Mouse (Mus musculus) spleen, postnatal 10 days (tissue): Measurements from ENCODE around the gene Fsip1.

Experiments
- DNase-seq, 2 experiments: peaks; one replicate each; pipeline ENCODE4 v3.0.0; 2021 to 2022; ENCODE audit warnings: low spot score in 2 of 2

Fsip1 gene

DNA sequence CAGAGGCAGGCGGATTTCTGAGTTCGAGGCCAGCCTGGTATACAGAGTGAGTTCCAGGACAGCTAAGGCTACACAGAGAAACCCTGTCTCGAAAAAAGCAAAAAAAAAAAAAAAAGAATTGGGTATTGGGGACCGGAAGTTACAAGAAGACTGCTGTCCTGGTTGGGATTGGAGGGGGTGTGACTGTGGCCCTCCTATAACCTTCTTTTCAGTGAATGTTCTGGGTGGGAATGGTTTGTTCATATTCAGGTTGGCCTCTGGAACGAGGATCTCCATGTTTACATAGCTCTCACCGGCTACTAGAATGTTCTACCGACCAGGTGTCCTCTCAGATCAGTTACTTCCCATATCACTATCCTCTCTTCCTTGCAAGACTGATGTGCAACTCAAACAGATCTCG lies 328 bp upstream of the Fsip1 start:
- no peak for DNase-seq

DNA sequence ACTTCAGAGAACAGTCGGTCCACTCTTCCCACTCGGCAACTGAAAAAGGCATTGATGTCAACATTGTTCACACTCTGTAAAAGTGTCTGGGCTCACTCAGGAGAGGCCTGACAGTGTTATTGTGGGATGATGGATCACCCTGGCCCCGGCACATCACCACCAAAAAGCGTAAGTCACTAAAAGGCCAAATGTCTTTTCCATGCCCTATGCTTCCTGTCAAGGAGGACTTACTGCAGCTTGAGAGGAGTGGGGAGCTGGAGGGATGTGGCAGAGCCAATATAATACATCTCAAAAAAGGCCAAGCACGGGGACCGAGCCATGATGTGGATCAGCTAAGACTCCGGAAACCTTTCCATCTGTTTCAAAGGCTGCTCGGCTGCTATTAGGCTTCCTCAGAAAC lies 2.2 kb downstream of the Fsip1 start:
- DNase-seq, result no peak

DNA sequence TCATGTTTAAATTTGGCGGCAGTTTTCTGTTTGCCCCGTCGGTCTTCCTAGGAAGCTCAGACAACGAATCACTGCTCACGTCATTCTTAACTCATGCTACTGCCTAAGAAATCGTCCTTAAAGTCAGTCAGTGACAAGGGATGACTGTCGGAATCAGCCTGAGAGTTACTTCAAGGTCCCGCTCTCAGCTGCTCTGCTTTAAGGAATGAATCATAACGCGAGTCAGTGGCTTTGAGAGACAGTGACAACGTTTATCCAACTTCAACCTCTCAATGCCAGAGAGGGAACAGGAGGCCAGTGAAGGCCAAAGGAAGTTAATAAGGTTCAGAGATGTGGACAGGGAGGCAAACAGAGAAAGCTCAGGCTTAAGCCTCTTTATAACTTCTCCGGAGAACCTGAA lies 7.8 kb downstream of the Fsip1 start:
- DNase-seq, result no peak

DNA sequence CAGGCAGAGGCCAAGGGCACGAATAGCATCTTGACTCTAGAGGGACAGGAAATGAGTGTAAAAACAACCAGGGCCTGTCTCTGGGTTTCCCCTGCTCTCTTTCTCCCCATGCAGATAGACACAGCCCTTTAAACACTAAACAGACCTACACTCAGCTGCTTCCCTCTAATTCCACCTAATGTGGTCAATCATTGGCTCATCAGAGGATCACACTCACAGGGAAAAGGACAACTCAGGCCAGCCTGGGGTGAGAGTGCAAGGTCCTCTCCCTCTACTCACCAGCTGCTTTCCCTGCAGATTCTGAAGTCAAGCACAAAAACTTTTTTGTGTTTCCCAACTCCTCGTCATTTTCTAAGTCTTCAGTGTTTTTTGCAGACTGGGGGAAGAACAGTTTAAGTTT lies 8.8 kb downstream of the Fsip1 start:
- no peak for DNase-seq

DNA sequence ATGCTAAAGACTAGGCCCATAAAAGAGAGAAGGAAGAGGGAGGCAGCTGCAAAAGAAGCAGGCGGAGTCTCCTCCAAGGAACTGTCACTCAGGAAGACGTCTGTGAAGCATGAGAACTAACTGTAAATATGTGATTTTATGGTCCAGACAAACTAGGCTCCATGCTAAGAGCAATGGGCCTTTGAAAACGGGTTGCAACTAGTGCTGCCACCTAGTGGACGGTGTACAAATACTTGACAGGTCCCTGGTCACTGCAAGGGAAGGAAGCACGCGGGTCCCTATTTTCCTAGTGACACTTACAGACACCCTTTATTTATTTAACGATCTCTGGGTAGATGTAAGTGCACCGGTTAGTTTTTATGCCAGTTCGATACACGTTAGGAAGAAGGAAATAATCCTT lies 10.9 kb downstream of the Fsip1 start:
- peak; percentile 38 to 81 for DNase-seq

DNA sequence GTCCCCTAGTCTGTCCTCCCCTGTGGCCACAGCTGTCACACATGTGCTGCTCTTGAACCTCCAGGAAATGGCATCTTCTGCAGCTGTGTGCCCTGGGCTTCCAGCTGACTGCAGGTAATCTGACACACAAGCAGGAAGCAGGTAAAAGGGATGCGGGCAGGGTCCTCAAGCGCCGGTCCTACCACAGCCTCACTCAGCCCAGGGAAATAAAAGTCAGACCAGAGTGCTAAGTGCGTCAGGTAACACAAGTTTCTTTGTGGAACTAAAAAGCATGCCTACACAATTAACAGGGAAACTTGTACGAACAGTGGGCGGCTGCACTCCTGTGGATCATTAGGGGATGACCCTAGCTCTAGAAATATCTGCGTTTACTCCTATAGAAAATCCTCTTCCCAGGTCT lies 20.6 kb downstream of the Fsip1 start:
- DNase-seq, result no peak

DNA sequence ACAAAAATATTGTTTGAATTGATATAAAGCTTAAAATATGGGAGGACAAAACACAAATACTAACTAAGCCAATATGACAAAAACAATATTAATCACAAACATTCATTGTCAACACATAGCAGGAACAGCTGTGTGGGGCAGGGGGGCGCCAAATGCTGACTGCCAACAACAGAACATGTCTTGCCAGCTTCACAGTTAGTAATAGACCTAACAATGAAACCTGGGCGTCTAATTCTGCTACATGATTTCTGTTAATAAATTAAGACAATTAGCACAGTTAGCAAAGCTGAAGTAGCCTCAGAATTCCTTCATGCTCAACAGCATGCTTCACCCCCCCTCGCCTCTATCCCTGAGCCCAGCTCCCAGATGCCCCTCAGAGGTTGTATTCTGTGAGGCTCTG lies 21.2 kb downstream of the Fsip1 start:
- DNase-seq, result no peak

DNA sequence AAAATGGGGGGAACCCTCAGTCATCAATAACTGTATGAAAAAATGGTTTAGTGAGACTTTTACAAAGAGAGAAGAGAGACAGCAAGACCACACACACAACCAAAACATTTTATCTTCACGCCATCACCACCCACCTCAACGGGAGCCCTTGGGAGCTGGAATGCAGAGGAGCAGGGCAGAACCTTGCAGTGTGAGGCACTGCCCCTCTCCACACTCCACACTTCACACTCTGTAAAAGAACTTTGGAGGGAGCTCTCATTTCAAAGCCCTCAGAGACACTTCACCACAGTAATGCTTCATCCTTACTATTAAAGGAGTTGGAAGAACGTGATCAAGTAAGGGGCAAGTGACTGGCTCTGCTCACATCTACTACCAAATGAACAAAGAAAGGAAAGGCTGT lies 26.2 kb downstream of the Fsip1 start:
- no peak for DNase-seq

DNA sequence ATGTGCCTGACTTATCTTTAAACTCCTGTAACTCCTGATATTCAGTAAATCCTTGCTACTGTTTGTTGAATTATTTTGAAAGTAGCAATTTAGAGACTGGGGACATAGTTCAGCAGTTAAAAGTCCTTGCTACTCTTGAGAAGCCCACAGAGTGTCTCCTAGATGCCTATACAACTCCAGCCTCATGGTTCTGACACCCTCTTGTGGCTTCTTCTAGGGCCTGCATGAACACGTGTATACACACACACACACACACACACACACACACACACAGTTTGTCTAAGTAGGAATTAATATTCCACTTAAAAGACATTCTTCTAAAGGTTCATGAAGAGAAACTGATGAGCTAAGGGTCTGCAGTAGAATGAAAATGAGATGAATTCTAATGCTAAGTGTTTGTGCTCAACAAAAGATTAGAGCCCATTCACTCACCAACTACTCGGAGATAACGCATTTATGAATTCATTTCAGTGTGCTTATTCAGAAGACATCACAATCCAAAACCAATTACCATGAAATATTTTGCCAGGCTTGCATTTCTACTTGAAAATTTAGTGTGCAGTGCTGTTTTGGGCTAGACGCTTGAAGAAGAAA lies 28.2 kb downstream of the Fsip1 start:
- DNase-seq, result no peak

DNA sequence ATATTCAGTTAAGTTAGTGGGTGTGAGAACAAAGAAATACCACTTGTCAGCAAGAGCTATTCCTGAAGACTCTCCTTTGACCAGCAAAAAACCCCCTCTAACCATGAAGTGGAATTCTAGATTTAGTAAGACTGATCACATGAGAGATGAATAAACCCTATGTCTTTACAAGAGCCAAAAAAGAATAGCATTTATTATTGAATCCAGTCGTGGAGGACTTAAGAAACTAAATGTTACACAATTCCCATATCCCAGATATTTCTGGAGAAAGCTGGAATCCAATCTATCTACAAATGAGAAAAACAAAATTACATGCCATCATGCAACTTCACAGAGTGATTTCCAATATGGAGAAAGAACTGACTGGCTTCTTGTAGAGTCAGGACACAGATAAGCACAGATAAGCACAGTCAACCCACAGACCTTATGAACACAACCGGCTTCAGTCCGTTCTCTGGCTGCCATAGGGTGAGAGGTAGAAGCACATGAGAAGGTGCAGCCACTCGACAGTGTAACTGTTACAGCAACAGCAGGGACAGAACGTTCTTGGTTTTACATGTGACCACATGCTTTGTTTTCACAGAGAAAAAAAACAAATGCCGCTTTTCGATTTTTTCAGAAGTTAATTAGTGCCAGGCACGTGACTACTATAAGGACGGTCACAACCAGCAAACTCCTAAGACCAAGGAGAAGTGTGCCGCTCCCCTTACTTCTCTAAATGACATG lies 31.3 kb downstream of the Fsip1 start:
- no peak for DNase-seq

DNA sequence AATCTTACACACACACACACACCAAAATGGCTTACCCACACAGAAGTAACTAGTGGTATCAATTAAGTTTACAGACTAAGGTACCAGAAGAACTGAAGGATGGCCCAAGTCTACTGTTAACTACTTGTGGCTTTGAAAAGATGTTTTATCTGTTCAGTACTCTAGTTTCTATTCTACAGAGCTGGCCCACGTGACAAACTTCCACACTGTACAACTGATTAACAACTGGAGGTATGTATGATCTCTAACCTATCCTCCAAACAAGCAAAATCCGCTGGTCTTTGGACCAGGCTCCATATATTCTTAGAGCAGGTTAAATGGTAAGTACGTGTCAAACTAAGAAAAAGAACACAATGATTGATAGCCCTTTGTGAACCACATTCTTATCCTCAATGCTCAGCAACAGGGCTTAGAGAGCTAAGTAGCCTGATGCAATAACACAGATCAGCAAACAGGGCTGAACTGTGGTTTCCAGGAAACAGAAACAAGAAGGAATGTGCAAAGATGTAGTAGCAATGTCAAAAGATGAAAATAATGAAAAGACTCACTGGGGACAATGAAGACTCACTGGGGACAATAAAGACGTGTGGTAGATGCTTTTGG lies 38.7 kb downstream of the Fsip1 start:
- no peak for DNase-seq

DNA sequence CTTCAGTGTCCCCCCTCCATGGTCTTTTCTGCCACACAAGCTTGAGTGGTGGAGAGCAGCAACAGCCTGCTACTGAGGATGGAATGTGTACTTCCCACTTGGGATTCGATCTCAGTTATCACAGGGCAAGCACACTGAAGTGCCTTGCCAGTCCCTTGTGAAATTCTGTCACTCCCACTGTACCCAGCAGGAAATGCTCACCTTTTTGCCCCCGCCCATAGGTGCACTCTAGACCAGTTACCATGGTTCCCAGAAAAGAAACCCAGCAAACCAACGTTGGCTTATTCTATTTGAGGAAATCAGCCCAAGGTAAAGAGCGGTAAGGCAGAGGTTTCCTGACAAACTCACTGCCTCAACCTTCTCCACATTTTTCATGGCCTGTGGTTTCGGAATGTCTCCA lies 47.1 kb downstream of the Fsip1 start:
- DNase-seq, result no peak

DNA sequence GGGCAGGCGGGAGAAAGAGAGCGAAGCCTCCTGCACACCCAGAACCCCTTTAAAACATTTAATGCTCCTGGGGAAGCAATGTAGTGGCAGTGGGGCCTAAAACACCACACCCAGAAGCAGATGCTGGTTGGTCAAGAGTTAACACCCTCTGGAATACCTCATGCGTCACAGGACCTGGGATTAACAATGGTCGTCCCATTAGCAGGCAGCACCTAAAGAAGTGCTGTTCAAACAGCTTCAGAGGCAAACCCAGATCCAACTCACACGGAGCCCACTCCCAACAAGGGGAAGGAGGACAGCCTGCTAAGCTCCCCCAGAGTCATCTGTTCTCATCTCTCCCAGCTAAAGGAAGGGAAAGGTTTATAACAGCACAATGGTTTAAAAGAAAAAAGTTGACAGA lies 48.1 kb downstream of the Fsip1 start:
- DNase-seq, result no peak

DNA sequence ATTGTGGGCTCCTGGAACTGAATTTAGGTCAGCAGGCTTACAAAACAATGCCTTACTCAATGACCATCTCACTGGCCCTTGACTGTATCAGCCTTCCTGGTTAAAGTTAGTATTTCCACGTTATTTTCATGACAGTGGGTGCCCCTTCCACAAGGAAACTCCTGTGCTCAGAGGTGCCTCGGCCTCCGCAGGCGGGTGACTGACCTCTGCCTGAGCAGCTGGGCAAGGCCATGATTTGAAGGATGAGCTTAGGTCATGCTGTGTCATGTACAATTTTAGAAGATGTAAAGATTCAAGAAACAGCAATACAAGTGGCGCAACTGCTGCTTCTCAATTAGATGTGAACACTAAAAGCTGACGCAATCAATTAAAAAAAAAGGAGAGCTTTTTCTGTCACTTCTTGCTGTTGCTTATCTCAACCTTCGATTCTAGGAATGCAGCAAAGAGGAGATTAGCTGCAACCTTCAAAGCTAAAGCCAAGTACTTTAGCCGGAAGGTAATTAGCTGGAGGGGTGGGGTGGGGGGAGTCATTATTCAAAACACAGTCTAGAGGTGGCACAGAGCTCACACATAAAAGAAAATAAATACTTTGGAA lies 50.7 kb downstream of the Fsip1 start:
- no peak for DNase-seq

DNA sequence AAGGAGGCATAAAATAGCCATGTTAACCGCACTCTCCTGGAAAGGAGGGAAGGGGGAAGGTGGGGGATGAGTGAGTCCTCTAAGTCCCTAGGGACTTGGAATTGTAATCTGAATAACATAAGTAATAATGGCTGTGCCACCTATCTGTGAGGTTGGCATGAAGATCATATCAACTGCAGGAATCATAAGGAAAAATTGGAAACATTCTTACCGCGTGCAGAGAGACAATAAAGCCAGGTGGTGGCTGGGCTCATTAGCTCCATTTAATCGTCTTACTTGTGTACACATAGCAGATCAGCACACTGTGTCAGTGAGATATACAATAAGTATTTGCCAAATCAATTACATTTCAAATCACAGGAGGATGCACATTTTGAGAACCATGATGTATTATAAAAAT lies 52.1 kb downstream of the Fsip1 start:
- no peak for DNase-seq

DNA sequence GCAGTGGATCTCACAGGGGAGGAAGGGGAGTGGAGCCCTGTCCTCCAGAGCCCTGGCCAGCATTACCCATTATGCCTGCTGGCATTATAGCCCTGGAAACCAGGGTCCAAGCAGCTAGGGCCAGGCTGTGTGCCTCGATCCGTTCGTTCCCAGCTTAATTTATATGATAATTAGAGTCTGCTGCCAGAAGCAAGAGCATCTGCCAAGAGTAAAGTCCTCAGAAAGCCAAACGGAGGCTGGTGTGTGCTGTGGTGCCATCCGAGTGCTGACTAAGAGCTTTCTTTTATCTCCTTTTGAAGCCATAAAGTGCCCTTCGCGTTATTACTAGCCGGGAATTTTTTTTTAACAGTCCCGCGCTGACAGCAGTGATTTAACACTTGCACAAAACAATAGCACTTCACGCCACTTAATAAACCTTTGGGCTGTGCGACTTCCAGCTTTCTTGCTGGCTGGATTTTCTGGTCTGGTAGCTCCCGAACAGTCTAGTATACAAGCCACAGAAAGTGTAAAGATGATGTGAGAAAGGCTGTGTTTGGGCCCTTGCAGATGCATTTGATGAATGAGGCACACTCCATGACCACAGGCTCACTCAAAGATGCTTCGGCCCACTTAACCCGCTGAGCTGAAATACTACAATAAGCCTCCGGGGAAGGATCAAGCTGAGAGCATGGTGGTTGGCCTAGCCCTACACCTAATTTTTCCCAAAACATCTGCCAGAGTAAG lies 52.9 kb downstream of the Fsip1 start:
- no peak for DNase-seq

DNA sequence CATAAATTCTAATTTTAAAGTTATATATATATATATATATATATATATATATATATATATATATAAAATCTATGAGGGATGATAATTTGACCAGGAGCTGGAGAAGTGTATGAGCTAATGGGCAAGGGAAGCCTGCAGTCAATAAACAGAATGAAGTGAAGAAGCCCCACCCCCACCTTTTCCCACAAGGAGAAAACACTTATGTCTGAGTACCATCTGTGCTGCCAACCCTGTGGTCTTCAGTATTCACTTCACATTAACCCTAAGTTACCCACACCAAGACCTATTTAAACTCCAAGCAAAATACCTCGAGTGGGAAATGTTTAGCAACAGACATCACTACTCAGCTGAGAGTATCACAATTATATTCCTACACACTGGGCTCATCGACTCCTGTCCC lies 53.8 kb downstream of the Fsip1 start:
- no peak for DNase-seq

DNA sequence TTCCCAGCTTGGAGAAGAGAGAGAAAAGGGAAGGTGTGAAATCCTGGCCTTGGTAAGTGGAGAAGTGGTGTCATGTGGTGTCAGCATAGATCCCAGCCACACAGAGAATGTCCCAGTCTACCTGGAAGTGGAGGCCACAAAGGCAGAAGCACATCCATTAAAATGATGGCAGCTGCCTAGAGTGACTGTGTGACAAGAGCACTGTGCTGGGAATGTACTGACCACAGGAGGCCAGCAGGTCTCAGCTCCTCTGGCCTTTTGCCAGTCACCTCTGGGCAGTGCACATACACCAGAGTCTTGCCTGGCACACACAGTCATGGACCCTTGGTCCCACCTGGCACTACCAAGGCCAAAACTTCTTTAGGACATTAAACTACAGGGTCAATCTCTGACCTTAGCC lies 54.8 kb downstream of the Fsip1 start:
- no peak for DNase-seq

DNA sequence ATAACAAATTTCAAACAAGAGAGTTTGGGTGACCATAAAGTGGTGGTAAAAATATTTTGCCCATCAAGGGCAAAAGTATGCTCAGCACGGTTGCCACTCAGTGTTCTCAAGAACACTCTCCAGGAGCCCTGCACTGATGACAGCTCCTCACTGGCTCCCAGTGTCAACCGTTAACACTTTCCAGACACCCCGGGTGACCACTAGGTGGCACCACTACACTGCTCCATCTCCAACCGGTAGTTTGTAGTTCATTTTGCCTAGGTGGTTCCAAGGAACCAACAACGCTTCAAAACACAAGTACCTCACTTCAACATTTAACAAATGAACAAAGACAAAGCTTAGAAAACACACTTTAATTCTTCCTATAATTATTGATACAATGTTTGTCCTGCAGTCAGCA lies 56.9 kb downstream of the Fsip1 start:
- DNase-seq, result peak; percentile 46 to 81

DNA sequence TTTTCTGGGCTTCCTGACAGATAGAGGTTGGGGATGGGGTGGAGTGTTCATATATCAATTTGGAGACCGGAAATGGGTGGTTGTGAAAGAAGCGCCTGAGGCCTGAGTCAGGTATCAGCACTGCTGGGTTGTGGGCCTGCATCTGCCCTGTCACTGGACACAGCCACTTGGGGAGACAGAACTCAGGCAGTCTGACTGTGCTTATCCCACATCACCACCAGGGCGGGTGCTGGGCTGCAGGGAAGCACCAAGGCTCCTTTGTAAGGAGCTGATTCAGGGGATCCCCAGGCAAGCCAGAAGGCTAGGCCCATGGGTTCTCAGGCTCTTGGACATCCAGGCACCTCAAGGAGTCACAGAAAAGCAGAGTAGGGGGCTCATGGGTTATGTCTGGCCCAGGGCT lies 59.8 kb downstream of the Fsip1 start:
- no peak for DNase-seq

DNA sequence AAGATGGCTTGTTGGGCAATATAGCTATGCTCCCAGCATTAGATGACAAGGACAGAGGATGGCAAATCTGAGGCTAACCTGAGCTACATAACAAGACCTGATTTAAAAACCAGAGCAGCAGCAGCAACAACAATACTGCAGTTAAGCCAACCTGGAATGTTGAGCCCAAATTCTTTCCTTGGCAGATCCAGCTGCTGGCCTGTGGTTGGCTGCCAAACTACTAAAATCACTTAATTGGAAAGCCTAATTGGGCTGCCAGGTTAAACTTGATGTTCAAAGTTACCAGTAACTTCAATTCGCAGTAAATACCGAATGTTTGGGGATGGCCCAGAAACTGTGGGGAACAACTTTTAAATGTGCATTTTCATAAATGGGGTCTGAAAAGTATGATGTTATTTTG lies 74.6 kb downstream of the Fsip1 start:
- DNase-seq, result no peak

DNA sequence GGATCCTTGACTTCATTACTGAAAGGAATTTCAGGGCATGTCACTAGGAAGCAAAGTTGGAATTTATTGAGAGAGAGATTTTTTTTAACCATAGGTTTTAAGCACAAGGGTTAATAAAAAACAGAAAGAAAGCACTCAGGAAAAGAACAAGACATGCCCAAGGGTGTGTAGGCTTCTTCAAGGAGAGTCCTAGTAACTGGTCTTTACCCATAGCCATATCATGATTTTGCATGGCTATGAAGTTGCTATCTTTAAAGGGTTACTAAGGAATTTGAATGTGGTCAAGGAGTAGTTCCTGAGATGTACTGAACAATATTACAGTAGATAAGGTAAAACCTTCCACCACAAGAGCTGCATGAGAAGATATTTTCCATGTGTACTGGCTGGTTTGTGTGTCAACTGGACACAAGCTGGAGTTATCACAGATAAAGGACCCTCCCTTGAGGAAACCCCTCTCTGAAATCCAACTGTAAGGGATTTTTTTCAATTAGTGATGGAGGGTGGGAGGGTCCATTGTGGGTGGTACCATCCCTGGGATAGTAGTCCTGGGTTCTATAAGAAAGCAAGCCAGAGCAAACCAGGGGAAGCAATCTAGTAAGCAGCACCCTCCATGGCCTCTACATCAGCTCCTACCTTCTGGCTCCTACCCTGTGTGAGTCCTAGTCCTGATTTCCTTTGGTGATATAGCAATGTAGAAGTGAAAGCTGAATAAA lies 76.7 kb downstream of the Fsip1 start:
- no peak for DNase-seq
